Mouse (Mus musculus) c-Kit-positive CD71-positive TER-119-negative erythroid progenitor cells, embryonic 14.5 days (primary cell): ENCODE results near the gene Fbxl17.

Source experiments
- DNase-seq: peaks from one replicate; pipeline ENCODE4 v3.0.0-alpha.2; 2013; ENCODE audit warnings: low read depth

Gene Fbxl17

DNA sequence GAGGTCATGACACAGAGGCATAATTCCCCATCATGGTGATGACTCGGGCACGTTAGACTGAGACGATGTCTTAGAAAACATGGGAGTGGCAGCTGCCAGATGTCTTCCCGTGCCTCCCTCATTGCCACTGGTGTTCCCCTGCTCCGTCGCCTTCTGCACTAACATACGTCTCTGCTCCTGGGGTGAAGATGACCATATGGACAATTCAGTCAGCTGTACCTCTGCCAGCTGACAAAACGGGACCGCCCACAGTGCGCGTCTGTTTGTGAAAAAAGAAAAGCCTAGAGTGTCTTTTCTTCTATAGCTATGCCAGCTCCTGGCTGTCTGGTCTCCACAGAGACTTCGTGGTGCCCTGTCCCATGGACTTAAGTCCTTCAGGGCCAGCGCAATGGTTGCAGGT, 334.0 kb downstream of the Fbxl17 start:
- no peak for DNase-seq

DNA sequence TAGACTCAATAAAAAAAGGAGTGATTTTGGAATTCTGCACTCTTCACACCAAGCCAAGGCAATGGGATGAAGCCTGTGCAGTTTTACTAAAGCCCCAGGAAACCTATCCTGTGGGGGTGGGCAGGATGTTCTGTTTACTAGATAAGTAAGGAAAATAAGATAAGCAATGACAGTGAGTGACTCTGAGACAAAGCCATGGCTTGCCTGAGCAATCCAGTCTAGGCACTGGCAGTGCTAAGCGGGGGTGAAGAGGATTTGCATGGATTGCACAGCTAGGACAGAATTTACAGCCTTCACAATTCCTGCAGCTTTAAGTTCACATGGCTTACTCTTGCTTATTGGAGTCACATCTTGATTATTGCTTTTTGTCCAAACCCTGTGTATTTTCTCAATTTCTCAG, 335.5 kb downstream of the Fbxl17 start:
- no peak for DNase-seq

DNA sequence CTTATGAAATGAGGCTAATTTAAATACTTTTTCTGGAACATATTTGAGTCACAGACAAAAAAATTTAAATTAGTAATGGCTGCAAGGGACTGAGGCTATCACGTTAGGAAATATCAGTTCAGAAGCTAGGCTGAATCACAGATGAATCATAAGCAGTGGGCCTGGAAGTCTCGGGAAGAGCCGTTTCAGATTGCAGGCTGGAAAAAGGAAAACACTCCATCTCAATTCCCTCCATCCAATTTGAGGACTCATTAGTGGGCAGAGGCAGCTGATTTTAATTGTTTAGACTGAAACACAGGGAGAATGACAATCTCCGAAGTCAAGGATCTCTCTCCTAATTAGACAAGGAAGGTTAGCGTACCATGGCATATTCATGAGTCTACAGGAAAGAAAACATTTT, 337.9 kb downstream of the Fbxl17 start:
- DNase-seq = no peak

DNA sequence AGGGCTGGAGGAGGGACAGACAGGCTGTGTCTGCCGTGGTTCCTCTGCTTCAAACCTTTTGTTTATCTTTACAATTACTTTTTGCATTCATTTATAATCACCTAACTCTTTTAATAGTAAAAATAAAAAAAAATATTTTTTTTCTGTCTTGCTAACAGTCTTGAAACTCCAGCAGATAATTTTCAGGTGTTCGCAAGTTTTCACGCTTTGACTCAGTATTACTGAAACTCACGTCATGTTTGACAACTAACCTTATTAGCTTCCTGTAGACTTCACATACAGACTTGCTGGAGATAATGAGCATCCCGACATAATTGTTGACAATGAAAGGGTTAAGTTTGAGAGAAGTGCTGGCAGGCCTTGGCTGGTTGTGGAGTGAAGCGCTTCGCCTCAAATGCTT, 340.6 kb downstream of the Fbxl17 start:
- DNase-seq = no peak

DNA sequence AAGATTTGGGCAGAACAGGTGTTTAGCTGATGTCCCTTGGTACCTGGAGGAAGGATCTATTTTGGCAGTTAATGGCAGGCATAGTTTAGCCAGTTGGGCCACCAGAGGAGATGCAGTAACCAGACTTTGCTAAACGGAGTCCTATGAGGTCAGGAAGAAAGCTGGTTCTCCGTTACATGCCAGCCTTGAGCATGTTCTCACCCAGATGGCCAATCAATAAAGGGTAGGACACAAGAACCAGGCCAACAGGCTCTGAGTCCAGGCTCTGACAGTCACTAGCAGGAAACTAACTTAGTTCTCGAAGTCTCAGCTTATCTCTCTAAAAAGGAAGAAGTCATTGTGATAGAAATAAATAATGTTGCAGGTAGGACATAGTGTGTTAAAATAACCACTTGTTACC, 341.4 kb downstream of the Fbxl17 start:
- DNase-seq = no peak

DNA sequence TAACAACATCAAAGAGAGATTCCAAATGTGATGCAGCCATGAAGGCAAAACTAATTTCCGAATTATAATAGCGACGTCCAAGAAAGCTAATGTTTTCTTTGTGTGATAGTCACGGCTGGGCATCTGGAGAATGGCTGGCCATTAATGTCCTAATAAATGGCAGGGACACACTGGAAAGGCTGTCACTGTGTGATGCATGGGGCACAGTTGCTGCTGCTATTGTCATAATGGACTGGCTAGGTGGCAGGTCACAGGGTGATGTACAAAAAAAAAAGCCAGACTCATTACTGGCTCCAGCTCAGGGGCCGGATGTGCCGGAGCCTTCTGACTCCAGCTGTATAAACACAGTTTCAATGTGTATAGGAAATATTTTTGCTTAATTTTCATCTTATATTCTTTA, 341.9 kb downstream of the Fbxl17 start:
- DNase-seq = no peak

DNA sequence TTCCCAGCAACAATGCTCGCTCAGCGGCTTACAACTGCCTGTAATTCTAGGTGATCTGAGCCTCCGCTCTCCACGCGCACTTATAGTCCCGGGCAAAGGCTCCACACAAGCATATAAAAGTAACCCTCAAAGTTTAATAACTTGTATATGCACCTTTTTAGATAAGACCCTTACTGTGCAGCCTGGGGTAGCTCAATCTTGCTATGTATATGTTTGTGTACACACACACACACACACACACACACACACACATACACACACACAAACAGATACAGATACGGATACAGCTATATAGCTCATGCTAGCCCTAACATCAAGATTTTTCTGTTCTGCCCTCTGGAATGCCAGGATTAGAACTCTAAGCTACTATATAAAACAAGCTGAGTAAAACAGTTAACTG, 342.8 kb downstream of the Fbxl17 start:
- no peak for DNase-seq

DNA sequence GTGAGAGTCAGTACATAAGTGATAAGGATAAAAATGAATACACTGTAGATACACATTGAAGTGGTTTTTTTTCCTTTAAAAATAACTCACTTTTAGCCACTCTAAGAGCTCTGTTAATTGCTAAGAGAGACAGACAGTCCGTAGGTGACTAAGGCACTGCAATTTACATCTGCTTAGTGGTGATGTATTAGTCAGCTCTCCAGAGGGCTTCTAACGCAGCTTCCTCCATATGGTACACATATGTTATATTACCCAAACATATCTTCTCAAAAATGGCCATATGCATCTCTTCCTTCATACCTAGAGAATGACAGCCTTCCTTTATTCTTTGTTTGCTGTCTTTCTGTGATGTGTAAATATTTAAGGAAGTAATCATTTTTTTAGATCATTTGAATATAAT, 353.3 kb downstream of the Fbxl17 start:
- DNase-seq = no peak

DNA sequence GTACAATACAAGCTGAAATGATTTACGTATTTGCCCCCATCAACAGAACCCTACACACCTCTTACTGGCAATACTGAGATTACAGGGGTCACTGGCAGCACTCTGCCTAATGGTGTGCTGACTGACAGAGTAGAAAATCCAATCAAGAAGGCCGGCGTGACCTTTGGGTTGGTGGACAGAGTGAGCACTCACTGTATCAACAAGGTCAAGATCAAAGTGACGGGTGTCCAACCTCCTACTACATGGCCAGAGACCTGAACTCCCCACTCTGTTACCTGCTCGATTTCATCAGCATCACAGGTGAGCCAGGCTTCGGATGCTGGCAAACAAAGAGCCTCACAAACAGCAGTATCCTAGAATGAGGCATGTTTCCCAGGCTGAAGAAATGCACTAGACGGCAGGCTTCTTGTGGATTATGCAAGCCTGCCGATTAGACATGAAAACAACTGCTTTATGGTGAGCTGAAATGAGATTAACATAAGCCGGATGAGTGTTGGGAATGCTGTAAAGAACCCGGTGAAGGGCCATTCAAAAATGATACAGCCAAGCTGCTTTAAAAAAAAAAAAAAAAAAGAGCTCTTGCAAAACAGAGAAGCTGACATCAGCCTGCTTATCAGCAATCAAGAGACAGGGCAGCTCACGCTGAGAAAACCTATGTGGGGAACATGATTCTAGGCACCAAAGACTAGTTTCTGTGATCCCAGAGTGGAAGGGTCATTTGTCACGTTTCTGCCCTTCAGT, 353.9 kb downstream of the Fbxl17 start:
- no peak for DNase-seq

DNA sequence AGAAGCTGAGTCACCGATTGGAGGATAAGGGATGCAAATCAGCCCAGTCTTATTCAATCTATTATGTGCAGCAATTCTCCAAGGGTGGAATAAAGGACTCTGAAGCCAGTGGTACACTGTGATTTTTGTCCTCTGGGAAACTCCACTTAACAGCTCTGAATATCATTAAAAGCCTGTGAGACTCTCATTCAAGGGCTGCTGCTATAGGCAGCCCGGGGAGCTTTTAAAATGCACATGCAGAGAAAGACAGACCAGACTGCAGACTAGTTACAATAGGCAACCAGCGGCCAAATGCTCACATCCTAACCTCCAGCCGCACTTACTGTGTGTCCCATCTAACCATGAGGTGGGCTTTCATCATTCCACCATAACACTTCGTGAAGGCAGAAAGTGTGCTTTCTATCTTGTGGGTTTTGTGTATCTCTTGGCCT, 354.5 kb downstream of the Fbxl17 start:
- no peak for DNase-seq

DNA sequence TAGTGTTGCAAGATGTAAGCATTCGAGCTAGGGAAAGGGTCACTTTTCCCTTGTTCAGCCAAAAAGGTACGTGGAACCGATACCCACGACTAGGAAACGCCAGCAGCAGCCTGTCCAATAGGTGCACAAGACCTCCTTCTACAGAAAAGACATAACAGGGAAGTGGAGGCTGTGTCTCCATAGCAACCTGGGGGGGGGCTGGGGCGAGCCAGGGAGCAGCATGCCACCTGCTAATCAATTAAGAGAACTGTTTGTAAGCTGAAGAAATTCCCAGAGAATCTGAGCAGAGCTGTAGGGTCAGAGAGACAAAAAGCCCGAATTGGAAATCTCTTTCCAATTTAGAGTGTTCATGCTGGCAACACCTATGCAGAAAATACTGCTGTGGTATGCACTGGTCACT, 356.0 kb downstream of the Fbxl17 start:
- no peak for DNase-seq

DNA sequence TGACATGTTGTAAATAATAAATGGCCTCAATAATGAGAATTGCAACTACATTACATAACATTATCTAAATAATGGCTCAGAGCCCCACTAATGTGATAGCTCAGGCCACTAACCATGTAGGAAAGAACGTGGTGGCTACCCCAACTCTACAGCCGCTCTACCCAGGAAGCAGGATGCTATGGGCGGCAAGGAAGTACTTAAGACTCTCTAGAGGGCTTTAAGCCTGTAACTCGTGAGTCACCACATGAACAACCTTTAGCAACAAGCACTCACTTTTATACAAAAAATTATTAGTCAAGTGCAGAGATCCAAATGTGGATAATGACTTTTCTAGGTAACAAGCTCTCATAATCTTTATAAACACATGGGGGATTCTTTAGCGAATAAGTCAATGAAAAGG, 365.0 kb downstream of the Fbxl17 start:
- DNase-seq = no peak

DNA sequence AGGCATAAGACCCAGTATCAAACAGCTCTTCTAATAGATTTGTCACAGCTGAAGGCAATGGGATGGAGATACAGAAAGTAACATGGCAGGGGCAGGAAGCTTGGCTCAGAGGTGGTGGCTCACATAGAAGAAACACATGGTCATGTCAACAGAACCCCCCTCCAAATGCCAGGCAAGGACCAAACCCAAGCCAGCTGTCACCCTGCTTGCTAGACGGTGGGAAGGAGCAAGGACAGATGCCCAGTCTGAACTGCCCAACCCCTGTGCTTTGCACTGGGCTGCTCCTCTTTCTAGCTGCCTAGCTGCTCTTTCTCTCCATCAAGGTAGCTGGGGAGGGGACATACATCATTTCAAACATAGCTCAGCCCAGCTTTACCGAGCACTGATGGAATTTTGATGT, 377.4 kb downstream of the Fbxl17 start:
- DNase-seq = no peak

DNA sequence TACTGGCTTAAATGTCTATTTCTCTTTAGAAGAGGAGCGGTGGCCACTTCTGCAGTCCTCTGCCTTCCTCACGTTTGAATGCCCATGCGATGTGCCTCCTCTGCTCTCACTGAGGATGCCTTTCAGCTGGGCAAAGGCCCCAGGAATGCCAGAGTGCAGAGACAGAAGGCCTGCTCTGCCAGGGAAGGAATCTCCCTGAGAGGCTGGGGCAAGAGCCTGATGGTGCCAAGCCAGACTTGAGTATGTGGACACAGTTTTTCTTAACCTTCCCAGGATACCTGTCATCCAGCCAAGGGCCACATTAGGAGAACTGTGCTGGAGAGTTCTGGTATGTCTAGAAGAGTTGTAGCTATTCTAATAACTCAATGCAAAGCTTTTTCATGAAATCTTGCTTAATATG, 380.1 kb downstream of the Fbxl17 start:
- DNase-seq = no peak

DNA sequence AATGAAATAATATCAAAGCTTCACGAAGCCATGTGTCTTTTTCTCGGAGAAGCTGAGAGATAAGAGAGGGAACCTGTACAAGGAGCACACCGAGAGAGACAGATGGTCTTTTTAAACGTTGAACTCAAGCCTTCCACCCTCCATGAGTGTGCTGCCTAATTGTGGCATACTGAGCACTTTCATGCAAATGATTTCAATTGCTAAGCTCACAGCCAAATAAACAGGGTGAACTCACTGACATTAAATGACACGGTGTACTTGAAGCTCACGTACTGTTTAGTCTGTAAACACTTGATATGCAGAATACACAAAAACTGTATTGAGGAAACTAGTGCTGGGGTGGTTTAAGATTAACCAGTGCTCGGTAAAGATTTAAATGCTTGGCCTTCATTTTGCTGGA, 380.7 kb downstream of the Fbxl17 start:
- DNase-seq = no peak

DNA sequence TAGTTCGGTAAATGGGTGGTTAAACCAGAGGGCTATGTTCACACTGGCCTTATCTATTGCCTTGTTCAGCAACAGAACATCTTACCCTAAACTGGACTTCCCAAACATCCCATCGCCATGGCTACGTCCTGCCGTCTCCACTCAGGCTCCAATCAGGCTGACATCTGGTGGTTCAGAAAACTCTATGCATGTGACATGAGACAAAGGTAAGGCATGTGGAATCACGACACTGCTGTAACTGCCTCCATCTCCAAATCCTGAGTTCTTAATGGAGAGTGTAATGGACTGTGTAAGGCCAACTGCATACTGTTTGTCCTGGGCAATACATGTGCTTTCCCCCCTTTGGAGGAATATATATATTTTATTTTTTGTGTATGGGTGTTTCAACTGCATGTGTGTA, 382.7 kb downstream of the Fbxl17 start:
- no peak for DNase-seq

DNA sequence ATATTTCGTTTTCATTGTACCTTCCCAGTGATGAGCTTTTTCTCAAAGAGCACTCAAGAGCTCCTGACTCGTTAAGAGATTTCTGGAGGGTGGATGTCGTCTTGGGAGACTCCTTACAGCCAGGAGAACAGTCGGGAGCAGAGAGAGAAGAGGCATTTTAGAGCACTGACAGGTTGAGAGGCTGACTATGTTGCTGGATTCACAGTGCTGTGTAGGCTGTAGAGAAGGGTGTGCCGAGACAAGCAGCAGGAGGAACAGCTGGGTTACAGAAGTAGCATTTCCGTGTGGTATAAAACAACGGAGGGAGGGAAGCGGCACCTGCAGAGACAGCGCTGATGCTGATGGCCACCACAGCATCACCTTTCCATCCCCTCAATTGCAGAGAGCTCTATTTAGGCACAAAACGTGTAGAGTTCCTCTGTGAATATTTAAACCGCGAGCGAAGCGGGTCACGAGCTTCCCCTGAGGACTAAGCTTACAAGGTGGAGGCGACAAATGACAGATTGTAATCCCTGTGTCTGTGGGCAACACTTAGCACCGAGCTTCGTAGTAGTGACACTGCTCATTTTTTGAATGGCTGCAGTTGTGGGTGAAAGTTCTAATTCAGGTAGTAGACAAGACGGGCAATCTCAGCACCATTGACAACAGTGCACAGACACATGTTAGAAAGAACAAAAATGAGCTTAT, 385.3 kb downstream of the Fbxl17 start:
- no peak for DNase-seq

DNA sequence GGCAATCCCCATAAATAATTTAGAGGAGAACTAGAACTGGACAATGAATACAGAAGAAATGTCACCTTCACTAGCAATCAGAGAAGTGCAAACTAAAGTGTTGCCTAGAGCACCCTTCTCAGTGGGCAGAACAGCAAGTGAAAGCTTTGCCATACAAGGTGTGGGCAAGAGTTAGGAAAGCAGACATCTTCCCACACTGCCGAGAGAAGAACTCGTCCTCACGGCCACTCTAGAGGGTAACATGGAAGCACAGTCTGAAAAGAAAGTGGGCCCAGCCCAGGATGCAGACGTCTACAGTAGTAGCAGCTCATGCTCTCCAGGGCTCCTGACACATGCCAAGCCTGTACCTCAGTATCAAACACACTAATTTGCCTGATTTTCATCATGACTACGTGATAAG, 387.0 kb downstream of the Fbxl17 start:
- no peak for DNase-seq

DNA sequence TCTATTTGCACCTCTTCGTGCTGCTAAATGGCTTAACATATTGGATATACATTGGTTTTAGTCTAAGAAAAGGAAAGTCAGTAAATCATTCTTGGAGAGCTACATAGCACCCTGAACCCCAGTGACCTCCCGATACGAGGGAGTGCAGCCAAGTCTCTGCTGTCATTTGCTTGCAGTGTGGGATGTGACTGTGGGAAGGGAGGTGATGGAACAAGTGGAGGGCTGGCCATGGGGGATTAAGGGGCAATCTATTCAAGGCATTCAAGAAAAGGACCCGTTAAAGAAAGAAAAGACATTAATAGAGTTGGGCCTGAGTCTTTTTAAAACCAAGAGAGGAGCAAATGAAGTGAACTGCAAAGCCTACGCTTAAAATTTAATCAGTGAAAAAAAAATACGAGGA, 388.8 kb downstream of the Fbxl17 start:
- DNase-seq = no peak

DNA sequence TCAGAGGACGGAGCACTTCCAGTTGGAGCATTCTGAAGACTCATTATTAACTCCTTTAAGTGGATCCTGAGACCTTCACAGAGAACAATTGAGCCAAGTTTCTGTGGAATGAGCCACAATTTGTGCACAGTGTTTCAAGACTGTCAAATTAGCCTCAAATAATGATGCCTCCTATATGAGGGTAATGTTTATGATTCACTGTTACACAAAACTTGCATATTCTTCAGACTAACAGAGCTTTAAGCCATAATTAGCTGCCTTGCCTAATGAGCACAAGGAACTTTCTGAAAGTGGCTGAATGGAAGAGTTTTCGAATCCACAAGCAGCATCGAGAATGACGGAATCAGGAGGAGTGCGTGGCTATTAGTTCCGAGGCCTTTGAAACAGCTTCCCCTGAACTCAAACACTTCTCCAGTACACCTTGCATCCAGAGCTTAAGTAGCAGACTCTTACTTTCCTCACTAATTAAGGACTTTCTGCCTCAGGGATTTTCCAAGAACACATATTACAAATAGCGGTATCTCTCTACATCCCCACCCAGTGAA, 389.5 kb downstream of the Fbxl17 start:
- no peak for DNase-seq

DNA sequence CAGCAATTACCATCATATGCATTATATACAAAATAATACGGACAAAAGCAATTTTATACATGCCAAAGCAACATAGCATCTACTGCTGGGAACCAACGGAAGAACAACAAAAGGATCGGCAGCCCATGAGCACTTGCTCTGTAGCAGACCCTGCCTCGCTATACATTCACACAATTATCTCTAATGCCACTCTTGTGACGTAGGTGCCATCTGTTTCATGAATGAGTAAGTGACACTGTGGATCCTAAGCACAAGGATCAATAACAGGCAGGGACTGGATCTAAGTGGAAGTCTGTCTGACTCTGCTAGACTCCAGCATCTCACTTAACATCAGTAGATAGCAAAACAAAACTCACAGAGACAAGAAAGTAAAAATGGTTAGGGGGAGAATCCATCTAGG, 391.8 kb downstream of the Fbxl17 start:
- no peak for DNase-seq

DNA sequence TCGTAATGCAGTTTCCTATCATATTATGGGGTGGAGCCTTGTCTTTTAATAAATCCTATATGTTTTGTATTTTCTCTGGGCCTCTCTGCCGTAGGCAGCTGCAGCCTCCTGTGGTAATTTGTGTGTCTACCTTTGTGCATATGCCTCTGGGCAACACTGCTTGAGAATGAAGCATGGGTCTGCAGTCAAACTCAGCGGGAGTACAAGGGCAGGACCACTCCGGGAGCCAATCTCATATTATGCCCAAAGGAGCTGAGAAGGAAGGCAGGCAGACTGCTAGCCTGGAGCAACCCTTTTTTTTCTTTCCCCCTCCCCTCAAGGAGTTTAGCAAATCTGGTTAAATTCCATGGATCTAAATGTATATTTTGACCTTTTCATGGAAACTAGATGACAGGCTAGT, 392.3 kb downstream of the Fbxl17 start:
- no peak for DNase-seq

DNA sequence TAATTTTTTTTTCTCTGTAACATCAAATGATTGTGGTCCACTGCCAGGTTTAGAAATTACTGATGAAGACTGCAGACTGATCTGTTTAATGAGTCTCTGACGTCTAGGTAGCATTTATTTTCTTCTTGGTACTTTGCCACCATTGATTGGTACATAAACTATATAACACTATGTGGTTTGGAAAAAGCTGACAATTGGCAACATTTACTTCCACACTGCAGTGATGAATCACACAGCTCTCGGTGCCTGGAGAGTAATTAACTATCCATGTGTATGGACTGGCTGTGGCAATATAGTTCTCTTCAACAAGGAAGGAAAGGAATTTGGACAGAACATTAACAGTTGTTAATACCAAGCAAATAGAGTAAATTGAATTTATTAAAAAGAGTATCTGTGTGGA, 404.3 kb downstream of the Fbxl17 start:
- no peak for DNase-seq

DNA sequence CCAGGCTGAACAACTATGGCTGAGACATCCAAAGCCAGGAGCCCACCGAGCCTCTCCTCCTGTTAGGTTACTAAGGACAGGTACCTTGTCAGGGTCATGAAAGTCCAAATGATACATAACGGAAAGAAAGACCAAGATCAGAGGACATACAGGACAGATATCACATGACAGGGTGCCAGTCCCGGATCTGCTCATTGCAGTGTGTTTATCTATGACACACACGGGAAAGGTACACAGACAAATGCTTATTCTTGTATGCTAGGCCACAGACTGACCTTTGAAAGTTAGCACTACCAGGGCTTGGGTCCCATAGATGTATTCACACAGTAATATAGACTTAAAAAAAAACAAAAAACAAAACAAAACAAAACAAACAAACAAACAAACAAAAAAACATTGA, 404.8 kb downstream of the Fbxl17 start:
- no peak for DNase-seq
